Mouse (Mus musculus) cerebellum, postnatal 36 days (tissue): ENCODE measurements at regions not wholly inside any gene's neighbourhood (a gene's known extent, or its start where the extent isn't known, plus 50 kb on each side); places are given as distances from the start of the nearest gene placed in this dataset.
"Not testable (repeated sequence)": the region's sequence is repeated elsewhere in the genome, so short reads cannot be mapped to it uniquely, and the experiment has no call there.

ENCODE experiments used
- DNase-seq, 2 experiments: peaks; one replicate each; pipeline ENCODE4 v3.0.0; 2021 to 2022; ENCODE audit warnings: mixed read lengths in 2 of 2

DNA sequence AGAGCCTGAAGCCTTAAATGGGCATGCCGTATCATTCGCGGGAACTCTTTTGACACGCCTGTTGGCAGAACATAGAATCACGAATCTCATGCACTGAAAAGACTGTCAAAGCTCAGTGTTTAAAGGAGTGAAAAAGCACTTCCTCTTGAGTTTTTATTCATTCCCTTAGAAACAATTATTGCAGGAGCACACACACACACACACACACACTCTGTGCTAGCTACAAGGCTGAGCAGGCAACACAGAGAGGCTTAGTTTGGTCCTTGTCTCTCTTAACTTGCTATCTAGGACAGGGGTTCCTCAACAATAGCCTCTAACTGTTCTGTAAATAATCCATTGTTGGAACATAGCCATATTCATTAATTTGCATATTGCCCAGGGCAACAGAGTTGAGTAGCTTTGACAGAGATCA lies 58.8 kb upstream of the Atxn1 start:
- DNase-seq: no peak

GRCm38 (mm10) chr13:46023187-46023586 lies 58.4 kb upstream of the Atxn1 start:
- DNase-seq: no peak

DNA sequence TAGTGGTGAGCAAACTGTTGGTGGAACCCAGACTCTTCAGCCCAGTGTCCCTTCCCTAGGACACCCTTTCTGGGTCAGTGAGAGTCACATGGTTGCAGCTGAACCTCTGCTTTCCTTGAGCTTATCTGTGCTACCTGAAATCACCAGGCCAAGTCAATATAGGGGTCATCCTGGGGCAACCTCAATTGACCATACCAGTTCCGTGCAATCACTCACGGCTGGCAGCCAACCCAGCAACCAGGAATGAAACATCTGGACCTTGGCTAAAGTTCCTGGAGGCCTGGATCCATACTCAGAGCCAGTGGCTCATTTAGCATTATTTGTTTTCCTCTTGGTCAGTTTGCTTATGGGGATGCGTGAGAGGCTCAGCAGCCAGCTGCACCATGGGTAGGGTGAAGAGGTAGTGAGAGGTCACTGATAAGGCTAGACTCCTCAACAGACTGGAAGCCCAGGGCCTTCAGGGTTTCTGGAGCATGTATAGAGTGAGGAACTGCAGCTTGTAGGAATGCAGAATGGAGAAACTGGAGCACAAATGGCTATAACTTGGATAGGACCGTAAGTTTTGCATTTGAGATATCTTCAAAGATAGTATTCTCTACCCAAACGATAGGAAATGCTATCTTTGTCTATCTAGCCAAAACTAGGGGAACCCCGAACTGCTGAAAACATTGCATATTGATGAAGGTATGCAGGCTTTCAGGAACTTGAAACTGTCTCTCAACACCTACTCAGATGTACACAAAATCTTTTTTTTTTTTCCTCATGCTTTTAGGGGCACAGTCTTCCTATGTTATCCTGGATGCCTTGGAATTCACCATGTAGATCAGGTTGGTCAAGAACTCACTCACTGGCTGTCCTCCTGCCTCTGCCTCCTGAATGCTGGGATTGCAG lies 56.4 kb upstream of the Atxn1 start:
- no peak for DNase-seq

GRCm38 (mm10) chr13:46019431-46020166 lies 54.8 kb upstream of the Atxn1 start:
- peak; percentile 36 to 45 for DNase-seq

GRCm38 (mm10) chr13:46018903-46019430 lies 54.2 kb upstream of the Atxn1 start:
- no peak for DNase-seq

- DNase-seq: no peak
Observed at GRCm38 (mm10) chr13:46017742-46018141, 52.9 kb upstream of the Atxn1 start.

GRCm38 (mm10) chr13:46017011-46017410 lies 52.2 kb upstream of the Atxn1 start:
- not testable (repeated sequence) for DNase-seq

DNA sequence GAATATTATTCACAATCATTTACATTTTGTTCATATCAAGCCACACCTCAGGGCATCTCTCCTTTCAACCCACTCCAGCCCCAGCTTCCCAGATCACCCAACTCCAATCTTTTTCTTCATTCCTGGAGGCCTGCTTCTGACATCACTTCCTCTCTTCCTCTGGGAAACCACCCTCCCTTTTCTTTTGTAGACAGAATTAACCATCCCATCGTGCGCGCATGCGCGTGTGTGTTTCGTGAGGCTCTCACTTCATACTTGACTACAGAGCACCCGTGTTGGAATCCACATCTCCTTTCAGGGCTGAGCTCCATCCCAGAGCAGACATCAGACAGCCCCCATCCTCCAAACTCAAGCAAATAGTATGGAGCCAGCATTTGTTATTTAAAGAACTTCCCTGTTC lies 50.4 kb upstream of the Atxn1 start:
- DNase-seq: no peak

GRCm38 (mm10) chr13:46014637-46015036 lies 49.8 kb upstream of the Atxn1 start:
- no peak for DNase-seq
